Mouse (Mus musculus) kidney, adult 2 months (tissue): ENCODE data around the gene Shisal2a. TPM values are rescaled to one million over a fixed set of nuclear protein-coding genes. Genes with fewer than 3 reads are reported as not detected.

ENCODE experiments used
- DNase-seq: peaks from one replicate; pipeline ENCODE4 v3.0.0; 2021
- H3K27ac ChIP-seq: fragments of 200-500 bp; 2 replicates; pipeline ENCODE4 v1.5.1; 2012; ENCODE audit warnings: low read depth, low read length, control low read depth, inconsistent platforms; ENCODE audit not compliant: insufficient read depth
- H3K27me3 ChIP-seq: fragments of 200-500 bp; replicated peaks from 2 replicates; pipeline ENCODE4 v1.6.1; 2012; ENCODE audit warnings: mild to moderate bottlenecking, moderate library complexity, low read length, inconsistent platforms; ENCODE audit not compliant: control insufficient read depth, insufficient read depth
- H3K36me3 ChIP-seq: fragments of 200-500 bp; 2 replicates; pipeline ENCODE4 v1.6.1; 2012; ENCODE audit warnings: mild to moderate bottlenecking, moderate library complexity, low read length, inconsistent platforms; ENCODE audit not compliant: control insufficient read depth, insufficient read depth
- H3K4me1 ChIP-seq: fragments of 200-500 bp; 2 replicates; pipeline ENCODE4 v1.6.1; 2011; ENCODE audit warnings: low read length; ENCODE audit not compliant: control insufficient read depth, insufficient read depth
- H3K4me3 ChIP-seq: fragments of 200-500 bp; 2 replicates; pipeline ENCODE4 v1.5.1; 2011; ENCODE audit warnings: mild to moderate bottlenecking, low read depth, low read length, control low read depth; ENCODE audit not compliant: insufficient read depth
- CTCF ChIP-seq: fragments of 200-500 bp; conservative IDR thresholded peaks from 2 replicates; pipeline ENCODE4 v1.5.1; 2011; ENCODE audit warnings: low read depth, mild to moderate bottlenecking, control low read depth, low read length, moderate library complexity, mixed read lengths; ENCODE audit not compliant: insufficient read depth, insufficient read length
- POLR2A ChIP-seq: fragments of 200-500 bp; IDR thresholded peaks from one replicate; pipeline ENCODE4 v1.6.1; 2011; ENCODE audit warnings: low read depth, low read length, control low read depth
- WGBS: fragments of 180-500 bp; shearing (Covaris S2); methylation state at CpG from one replicate; pipeline ENCODE4 v1.1.7; 2018; 5-methylcytosine and 5-hydroxymethylcytosine counted together
- polyA plus RNA-seq: library from polyadenylated mRNA; depleted of rRNA; stranded (reverse); fragments of >200 nt; gene quantifications from 2 replicates; pipeline ENCODE4 v1.2.3, GENCODE M21; 2012

Gene Shisal2a
- polyA plus RNA-seq, 1 experiment = 0.25 TPM

DNA sequence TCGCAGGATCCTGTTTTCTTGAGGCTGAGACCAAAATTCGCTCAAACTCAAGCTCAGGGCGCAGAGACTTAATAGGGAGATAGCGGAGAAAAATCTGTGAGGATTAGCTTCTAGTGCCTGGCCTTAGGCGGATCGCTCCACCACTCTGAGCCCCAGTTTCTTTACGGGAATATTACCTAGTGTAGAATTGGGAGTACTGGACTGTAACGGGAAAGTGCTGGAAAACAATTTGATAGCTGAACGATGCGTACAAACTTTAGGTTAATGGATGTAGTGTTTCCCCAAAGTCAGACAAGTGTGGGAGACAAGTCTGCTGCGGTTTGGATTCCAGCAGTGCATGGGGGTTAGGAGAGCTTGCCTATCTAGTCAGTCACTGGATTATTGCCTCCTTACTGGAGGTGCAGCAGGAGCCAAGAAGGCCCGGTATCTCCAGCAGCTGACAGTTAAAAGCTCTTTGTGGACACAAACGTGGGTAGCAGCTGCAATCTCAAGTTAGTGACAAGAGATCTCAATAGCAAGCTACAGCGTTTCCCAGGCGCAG, 23.8 kb upstream of the Shisal2a start, which contains the start of gene Gpx7:
TSS of gene Gpx7 (minus strand) at position 101 of the 541 bp plus-strand sequence.
- Histone ChIP-seq H3K4me1 (no peaks in the 10 kb centered on the region), H3K27ac (peak within 1 kb of the TSS; percentile 76), H3K36me3 (no peaks in the 10 kb centered on the region), H3K27me3 (no peaks in the 10 kb centered on the region), H3K4me3 (peak within 1 kb of the TSS; percentile 58)
- TF ChIP-seq POLR2A (no peak), CTCF (no peak)
- DNase-seq = no peak
- WGBS = 38% methylated on average over 15 of the region's 15 CpGs

- Histone ChIP-seq H3K4me1 (no peaks in the 10 kb centered on the region), H3K4me3 (peak overlapping the region; percentile 58), H3K27ac (peak overlapping the region; percentile 76), H3K36me3 (no peaks in the 10 kb centered on the region), H3K27me3 (no peaks in the 10 kb centered on the region)
- TF ChIP-seq POLR2A (no peak), CTCF (no peak)
- peak; percentile 63 for DNase-seq
- WGBS = 4% methylated on average over 52 of the region's 52 CpGs
Measured at GRCm38 (mm10) chr4:108406138-108406860, 23.1 kb upstream of the Shisal2a start.

DNA sequence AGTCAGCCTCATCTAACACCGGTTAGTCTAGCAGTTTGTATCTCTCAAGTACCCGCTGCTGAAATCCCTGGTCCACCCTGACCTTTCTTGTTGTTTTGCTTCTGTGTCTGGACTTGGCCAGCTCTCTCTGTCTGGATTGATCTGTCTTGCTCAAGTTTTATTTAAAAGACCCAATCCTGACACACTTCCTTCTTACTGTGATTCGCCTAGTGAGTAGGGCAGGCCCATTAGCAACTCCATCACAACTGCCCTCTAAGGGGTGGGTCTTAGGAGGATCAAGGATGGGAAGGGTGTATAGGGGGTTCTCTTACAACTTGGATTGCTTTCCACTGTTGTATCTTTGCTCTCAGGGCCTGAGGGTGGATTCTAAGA, 22.6 kb upstream of the Shisal2a start:
- peak overlapping the region; percentile 76; the same call in 1 of the 2 replicates for H3K27ac ChIP-seq
- TF ChIP-seq CTCF (no peak), POLR2A (no peak)
- peak; percentile 49 for DNase-seq

GRCm38 (mm10) chr4:108403861-108404635, 20.9 kb upstream of the Shisal2a start:
- no peak overlapping the region for H3K4me3 ChIP-seq
- no peak overlapping the region for H3K27ac ChIP-seq
- 86% methylated on average over 8 of the region's 8 CpGs for WGBS
- DNase-seq = no peak
- TF ChIP-seq CTCF (no peak), POLR2A (no peak)
- no peaks in the 10 kb centered on the region for H3K36me3 ChIP-seq
- no peaks in the 10 kb centered on the region for H3K27me3 ChIP-seq
- no peaks in the 10 kb centered on the region for H3K4me1 ChIP-seq

More for the DNA sequence above, 22.6 kb upstream of the Shisal2a start:
- no peaks in the 10 kb centered on the region for H3K27me3 ChIP-seq
- H3K36me3 ChIP-seq = no peaks in the 10 kb centered on the region
- 44% methylated on average over 3 of the region's 3 CpGs for WGBS
- H3K4me3 ChIP-seq = peak overlapping the region; percentile 58
- no peaks in the 10 kb centered on the region for H3K4me1 ChIP-seq

GRCm38 (mm10) chr4:108400395-108400794, 17.2 kb upstream of the Shisal2a start:
- no peak overlapping the region for H3K27ac ChIP-seq
- no peak for TF ChIP-seq CTCF
- TF ChIP-seq POLR2A = no peak
- H3K27me3 ChIP-seq = no peaks in the 10 kb centered on the region
- no peaks in the 10 kb centered on the region for H3K36me3 ChIP-seq
- no peak overlapping the region for H3K4me3 ChIP-seq
- no peaks in the 10 kb centered on the region for H3K4me1 ChIP-seq
- 85% methylated on average over 10 of the region's 10 CpGs for WGBS
- DNase-seq = peak; percentile 4

DNA sequence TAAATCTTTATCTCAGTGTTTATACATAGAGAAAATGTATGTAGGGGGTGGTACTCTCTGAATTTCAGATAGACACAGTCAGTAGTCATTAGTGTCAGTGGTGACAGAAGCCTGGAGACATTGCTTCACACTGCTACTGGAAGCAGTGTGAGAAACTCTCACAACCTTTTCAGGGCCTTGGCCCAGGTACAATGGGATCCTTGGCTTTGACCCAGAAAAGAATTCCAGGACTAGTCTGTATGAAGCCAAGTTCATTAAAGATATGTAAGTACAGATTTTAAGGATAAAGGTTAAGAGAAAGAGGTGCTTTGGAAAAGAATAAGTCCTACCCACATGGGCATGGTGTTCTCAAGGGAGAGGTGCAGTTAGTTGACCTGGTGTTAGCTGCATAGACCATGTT, 11.1 kb upstream of the Shisal2a start:
- no peak overlapping the region for H3K27ac ChIP-seq
- H3K36me3 ChIP-seq = no peaks in the 10 kb centered on the region
- DNase-seq = no peak
- no peaks in the 10 kb centered on the region for H3K4me1 ChIP-seq
- H3K4me3 ChIP-seq = no peak overlapping the region
- H3K27me3 ChIP-seq = no peaks in the 10 kb centered on the region
- TF ChIP-seq POLR2A (no peak), CTCF (no peak)

DNA sequence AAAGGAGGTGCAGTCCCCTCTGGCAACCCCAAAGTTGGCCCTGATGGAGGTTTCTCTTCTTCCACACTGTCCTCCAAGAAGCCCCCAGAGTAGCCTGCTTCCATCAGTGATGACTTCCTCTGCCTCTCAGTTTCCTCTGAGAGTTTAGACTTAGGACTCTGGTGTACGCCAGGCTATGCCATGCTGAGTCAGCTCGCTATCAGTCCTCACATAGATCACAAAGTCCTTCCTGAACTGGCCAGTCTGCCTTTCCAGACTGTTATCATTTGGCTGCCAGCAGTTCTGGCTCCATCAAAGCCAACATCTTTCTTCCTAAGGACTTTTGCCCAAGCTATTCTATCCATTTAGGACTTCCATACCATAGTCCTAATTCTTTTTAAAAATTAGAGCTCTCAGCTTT, 9.4 kb upstream of the Shisal2a start:
- Histone ChIP-seq H3K27me3 (no peaks in the 10 kb centered on the region), H3K27ac (no peak overlapping the region), H3K36me3 (no peaks in the 10 kb centered on the region), H3K4me1 (0 out of 2 replicates have a peak, but pooled peaks cover 4% of the 10 kb centered on the region), H3K4me3 (no peak overlapping the region)
- 75% methylated on average over 2 of the region's 2 CpGs for WGBS
- DNase-seq = peak; percentile 11
- no peak for TF ChIP-seq CTCF
- no peak for TF ChIP-seq POLR2A
